Mouse (Mus musculus): Measurements from ENCODE around the gene Mxd3. TPM values are rescaled to one million over a fixed set of nuclear protein-coding genes. Genes with fewer than 3 reads are reported as not detected.

Gene Mxd3
- total RNA-seq, 2 experiments from 2014 or later = 0.87 to 1.4 TPM

GRCm38 (mm10) chr13:55332331-55332730, 2.7 kb upstream of the Mxd3 start:
- DNase-seq = no peak

GRCm38 (mm10) chr13:55330567-55331400, 1.2 kb upstream of the Mxd3 start:
- no peak for DNase-seq

DNA sequence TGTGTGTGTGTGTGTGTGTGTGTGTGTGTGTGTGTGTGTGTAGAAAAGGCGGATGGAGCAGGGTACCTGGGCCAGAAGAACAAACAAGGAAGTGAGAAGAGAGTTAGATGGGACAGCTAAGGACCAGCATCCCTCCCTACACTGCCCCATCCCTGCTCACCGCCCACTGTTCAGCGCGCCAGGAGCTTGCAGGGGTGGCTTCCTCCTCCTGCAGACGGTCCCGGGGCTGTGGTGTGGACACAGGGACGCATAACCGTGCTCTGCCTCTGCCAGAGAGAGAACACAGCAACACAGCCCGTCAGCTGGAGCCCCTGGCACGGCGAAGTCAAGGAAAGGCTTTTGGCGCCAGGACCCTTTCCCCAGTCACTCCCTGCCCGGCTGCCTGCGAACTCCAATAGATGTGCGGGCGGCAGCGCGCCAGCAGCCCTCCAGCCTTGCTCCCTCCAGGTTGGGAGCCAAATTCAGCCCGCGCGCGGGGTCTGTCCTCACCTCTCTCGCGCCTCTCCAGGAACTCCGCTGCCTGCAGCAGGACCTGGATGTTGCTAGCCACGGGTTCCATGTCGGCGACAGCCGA, 427 bp downstream of the Mxd3 start:
- DNase-seq = no peak

DNA sequence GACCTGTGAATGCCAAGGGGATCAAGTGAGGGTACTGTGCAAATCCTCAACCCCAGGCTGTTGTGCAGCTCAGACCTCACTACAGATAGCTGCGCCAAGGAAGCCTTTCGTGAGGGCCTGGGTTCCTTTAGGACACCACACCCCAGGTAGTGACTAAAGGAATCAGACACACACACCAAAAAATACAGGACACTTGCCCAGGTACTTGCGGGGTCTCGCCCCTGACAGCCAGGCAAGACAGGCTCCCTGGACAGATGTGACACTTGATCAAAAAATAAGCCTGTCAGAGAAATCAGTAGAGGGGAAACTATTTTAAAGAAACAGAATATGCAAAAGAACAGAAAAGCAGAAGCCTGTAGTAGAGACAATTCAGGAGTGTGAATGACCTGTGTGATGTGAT, 982 bp downstream of the Mxd3 start:
- no peak for DNase-seq

GRCm38 (mm10) chr13:55328171-55328570, 1.5 kb downstream of the Mxd3 start:
- no peak for DNase-seq

- DNase-seq = peak; percentile 91 to 92
These were observed 2.0 kb downstream of the Mxd3 start for GRCm38 (mm10) chr13:55327633-55328032.

GRCm38 (mm10) chr13:55327169-55327568, 2.5 kb downstream of the Mxd3 start:
- DNase-seq = no peak

- DNase-seq = no peak
These were observed 4.0 kb downstream of the Mxd3 start for GRCm38 (mm10) chr13:55325596-55325995.

GRCm38 (mm10) chr13:55322130-55322825, 7.3 kb downstream of the Mxd3 start:
- DNase-seq = no peak

- peak; percentile 81 to 86 for DNase-seq
These were observed 8.0 kb downstream of the Mxd3 start, which contains the start of gene Rab24 for GRCm38 (mm10) chr13:55321434-55322129. Rab24 (minus strand) TSS chr13:55321946.

DNA sequence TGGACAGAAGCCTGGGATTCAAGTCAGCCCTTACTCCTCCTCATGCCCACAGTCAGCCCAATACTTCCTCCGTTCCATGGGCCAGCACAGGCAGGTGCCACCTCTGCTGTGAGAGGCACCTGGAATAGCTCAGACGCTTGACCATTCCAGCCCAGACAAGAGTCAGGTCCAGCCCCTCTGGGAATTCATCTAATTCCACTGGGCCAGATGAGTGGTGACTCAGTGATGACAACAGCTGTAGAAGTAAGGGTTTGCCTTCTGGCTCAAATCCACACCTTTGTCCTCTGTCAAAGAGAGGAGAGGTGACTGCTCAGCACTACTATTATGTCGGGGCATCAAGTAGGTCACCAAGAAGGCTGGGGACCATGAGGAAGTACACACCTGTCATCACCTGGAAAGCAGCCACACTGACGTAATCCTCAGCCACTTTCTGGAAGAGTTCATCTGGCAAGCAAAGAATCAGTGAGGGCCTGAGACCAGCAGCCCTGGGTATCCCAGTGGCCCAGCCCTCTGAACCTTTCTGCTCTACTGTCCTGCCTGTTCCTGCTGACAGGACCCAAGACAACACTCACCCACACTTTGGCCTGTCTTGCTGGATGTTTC, 9.6 kb downstream of the Mxd3 start, which contains the start of gene Prelid1:
Prelid1 (plus strand) TSS at position 570 of the 603 bp plus-strand sequence.
- DNase-seq = no peak

- DNase-seq = no peak
These were observed 11.3 kb downstream of the Mxd3 start for GRCm38 (mm10) chr13:55318351-55318750.

DNA sequence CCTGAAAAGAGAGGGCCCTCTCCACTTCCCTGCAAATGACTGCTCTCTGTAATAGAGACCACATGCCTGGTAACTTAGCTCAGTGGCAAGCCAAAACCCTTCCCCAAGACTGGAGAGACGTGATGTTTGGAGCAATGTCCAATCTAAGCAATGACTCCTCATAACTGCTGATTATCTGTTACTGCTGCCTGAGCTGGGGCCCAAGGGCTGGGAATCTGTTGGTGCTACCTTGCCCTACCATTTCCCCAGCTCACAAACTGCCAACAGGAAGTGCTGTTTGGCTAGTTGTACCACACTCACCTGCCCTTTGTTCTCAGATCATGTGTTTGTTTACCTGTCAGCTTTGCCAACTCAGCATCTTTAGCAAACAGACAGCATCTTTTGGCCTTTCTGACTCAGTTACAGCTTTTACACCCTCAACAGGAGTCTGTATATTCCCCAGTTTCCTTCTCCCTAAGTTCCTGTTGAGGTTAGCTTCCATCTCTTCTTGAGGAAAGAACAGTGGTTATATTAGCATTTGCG, 14.7 kb downstream of the Mxd3 start:
- DNase-seq = no peak

GRCm38 (mm10) chr13:55313051-55313450, 16.6 kb downstream of the Mxd3 start:
- DNase-seq = no peak

DNA sequence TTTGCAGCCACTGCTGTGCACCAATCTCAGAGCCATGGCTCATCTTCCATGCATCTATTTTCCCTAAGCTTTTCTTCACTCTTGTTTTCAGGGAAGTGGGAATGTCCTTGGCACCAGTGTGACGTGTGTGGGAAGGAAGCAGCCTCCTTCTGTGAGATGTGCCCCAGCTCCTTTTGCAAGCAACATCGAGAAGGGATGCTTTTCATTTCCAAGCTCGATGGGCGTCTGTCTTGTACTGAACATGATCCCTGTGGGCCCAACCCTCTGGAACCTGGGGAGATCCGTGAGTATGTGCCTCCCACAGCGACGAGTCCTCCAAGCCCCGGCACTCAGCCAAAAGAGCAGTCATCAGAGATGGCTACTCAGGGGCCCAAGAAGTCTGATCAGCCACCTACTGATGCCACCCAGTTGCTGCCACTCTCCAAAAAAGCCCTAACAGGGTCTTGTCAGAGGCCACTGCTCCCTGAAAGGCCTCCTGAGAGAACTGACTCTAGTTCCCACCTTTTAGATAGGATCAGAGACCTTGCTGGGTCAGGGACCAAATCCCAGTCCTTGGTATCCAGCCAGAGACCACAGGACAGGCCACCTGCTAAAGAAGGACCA, 17.5 kb downstream of the Mxd3 start:
- DNase-seq = peak; percentile 44 to 51

- DNase-seq = no peak
These were observed 28.7 kb downstream of the Mxd3 start for GRCm38 (mm10) chr13:55300913-55301312.

GRCm38 (mm10) chr13:55296760-55297159, 32.9 kb downstream of the Mxd3 start:
- DNase-seq = no peak

GRCm38 (mm10) chr13:55288854-55289253, 40.8 kb downstream of the Mxd3 start:
- DNase-seq = no peak

GRCm38 (mm10) chr13:55277646-55278045, 52.0 kb downstream of the Mxd3 start:
- DNase-seq = no peak

- no peak for DNase-seq
These were observed 52.4 kb downstream of the Mxd3 start for GRCm38 (mm10) chr13:55277203-55277602.
